Mouse (Mus musculus) hindbrain, postnatal 0 days (tissue): ENCODE data around the gene Gabpb2. TPM values are rescaled to one million over a fixed set of nuclear protein-coding genes. Genes with fewer than 3 reads are reported as not detected.

ENCODE experiments used
- ATAC-seq: fragments of 200-750 bp; cut with Nextera tagmentation; 2 replicates; pipeline ENCODE4 v1.8.0; 2017; ENCODE audit warnings: mild to moderate bottlenecking, moderate TSS enrichment, moderate library complexity
- DNase-seq: peaks from one replicate; pipeline ENCODE4 v3.0.0-alpha.2; 2015; ENCODE audit warnings: low spot score
- H3K27ac ChIP-seq: fragments of 300-500 bp; sonication (generic); 2 replicates; pipeline ENCODE4 v1.5.1; 2014; ENCODE audit warnings: mild to moderate bottlenecking
- H3K27me3 ChIP-seq: fragments of 300-500 bp; sonication (generic); 2 replicates; pipeline ENCODE4 v1.6.1; 2014; ENCODE audit warnings: low read length, mixed read lengths; ENCODE audit not compliant: insufficient read depth
- H3K36me3 ChIP-seq: fragments of 300-500 bp; sonication (generic); 2 replicates; pipeline ENCODE4 v1.6.1; 2014; ENCODE audit warnings: low read length, mixed read lengths; ENCODE audit not compliant: insufficient read depth
- H3K4me1 ChIP-seq: fragments of 300-500 bp; sonication (generic); 2 replicates; pipeline ENCODE4 v1.6.1; 2014; ENCODE audit warnings: antibody characterized with exemption, low read length, mixed read lengths; ENCODE audit not compliant: insufficient read depth
- H3K4me2 ChIP-seq: fragments of 300-500 bp; sonication (generic); 2 replicates; pipeline ENCODE4 v1.6.1; 2014; ENCODE audit warnings: low read depth, mild to moderate bottlenecking, low read length, moderate library complexity, mixed read lengths
- H3K4me3 ChIP-seq: fragments of 300-500 bp; sonication (generic); 2 replicates; pipeline ENCODE4 v1.5.1; 2014; ENCODE audit warnings: low read length
- H3K9ac ChIP-seq: fragments of 300-500 bp; sonication (generic); replicated peaks from 2 replicates; pipeline ENCODE4 v1.6.1; 2014; ENCODE audit warnings: mild to moderate bottlenecking, low read length, moderate library complexity, mixed read lengths
- H3K9me3 ChIP-seq: fragments of 300-500 bp; sonication (generic); 2 replicates; pipeline ENCODE4 v1.6.1; 2016; ENCODE audit warnings: low read length, mixed read lengths
- CTCF ChIP-seq: IDR thresholded peaks from 2 replicates; pipeline ENCODE4 v1.5.1; 2016; ENCODE audit warnings: antibody characterized with exemption, control low read depth, low read depth
- WGBS: fragments of 180-500 bp; shearing (Covaris S2); extraction: QIAGEN DNeasy Blood & Tissue Kit; methylation state at CpG from one replicate; pipeline ENCODE4 v1.1.7; 2014; 5-methylcytosine and 5-hydroxymethylcytosine counted together
- polyA plus RNA-seq: library from polyadenylated mRNA; unstranded; fragments of >200 nt; fragmentation: Nextera tagmentation; extraction: Ambion mirVana; gene quantifications from 2 replicates; pipeline ENCODE4 v1.2.1, GENCODE M21; 2015
- total RNA-seq: library from RNA; depleted of rRNA; stranded (reverse); fragments of >200 nt; gene quantifications from 2 replicates; pipeline ENCODE4 v1.2.3, GENCODE M21; 2014

The Gabpb2 gene
- total and polyA plus RNA-seq, 2 experiments from 2014 or later = 2.9 to 8.6 TPM

DNA sequence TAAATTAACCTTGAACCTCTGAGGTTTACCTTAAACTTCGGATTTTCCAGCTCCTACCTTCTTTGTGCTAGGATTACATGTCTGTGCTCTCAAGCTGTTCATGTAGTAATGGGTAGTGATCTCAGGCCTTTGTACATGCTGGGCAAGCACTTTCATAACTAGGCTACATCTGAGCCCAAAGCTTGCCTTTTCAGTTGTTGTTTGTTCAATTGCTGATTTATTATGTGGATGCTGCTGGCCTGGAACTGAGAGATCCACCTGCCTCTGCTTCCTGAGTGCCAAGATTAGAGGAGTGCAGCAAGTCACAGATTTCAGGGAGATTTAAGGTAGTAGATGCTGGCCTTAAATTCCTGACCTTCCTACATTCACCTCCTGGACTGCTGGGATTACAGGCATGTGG, 18.6 kb downstream of the Gabpb2 start:
- no peak for TF ChIP-seq CTCF
- no peak overlapping the region for H3K4me2 ChIP-seq
- H3K27ac ChIP-seq = no peak overlapping the region
- no peak for DNase-seq
- no peak overlapping the region for H3K9ac ChIP-seq
- H3K4me3 ChIP-seq = no peak overlapping the region
- no peaks in the 10 kb centered on the region for H3K9me3 ChIP-seq
- H3K4me1 ChIP-seq = no peaks in the 10 kb centered on the region
- 85% methylated on average over 1 of the region's 1 CpGs for WGBS
- no peak for ATAC-seq
- peaks cover 35% of the 10 kb centered on the region for H3K36me3 ChIP-seq
- no peaks in the 10 kb centered on the region for H3K27me3 ChIP-seq

DNA sequence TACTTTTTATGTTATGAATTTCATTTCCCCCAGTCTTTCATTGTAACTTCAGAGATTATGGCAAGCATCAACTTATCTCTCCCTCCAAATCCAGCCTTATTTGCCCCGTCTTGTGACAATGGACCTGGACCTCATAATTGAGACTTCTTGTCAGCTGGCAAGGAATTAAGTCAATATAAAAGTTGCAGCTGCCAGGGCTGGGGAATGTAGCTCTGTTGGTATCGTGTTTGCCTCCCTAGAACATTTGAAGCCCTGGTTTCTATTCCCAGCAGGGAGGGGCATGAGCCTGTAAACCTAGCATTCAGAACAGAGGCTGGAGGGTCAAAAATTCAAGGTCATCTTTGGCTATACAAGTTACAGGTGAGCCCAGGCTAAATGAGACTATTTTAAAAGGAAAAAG, 21.9 kb downstream of the Gabpb2 start:
- Histone ChIP-seq H3K4me3 (no peak overlapping the region), H3K9ac (no peak overlapping the region), H3K36me3 (peaks cover 30% of the 10 kb centered on the region), H3K4me2 (no peak overlapping the region), H3K27me3 (no peaks in the 10 kb centered on the region), H3K27ac (no peak overlapping the region), H3K4me1 (no peaks in the 10 kb centered on the region), H3K9me3 (no peaks in the 10 kb centered on the region)
- 84% methylated on average over 2 of the region's 2 CpGs for WGBS
- no peak for DNase-seq
- ATAC-seq = no peak
- no peak for TF ChIP-seq CTCF

DNA sequence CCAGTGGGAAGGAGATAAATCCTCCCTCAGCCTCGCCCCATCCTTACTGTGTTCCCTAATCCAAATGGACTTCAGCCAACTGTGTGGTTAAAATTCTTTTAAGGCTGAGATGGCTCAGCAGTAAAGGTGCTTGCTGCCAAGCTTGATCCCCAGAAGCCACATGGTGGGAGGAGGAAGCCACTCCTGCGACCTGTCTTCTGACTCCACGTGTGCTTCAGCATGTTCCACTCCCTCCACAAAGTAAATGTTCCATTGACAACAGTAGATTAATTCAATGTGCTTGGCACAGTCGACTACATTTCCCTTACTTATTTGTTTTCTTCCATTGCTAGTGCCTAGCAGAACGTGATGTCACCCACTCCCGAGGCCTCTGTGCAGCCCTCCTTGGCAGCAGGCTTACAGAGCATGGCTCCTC, 23.0 kb downstream of the Gabpb2 start:
- H3K36me3 ChIP-seq = peaks cover 34% of the 10 kb centered on the region
- H3K27me3 ChIP-seq = no peaks in the 10 kb centered on the region
- H3K4me3 ChIP-seq = no peak overlapping the region
- H3K27ac ChIP-seq = no peak overlapping the region
- 55% methylated on average over 6 of the region's 6 CpGs for WGBS
- H3K9ac ChIP-seq = no peak overlapping the region
- peak; percentile 46 for DNase-seq
- ATAC-seq = no peak
- H3K4me1 ChIP-seq = no peaks in the 10 kb centered on the region
- H3K4me2 ChIP-seq = no peak overlapping the region
- no peaks in the 10 kb centered on the region for H3K9me3 ChIP-seq
- no peak for TF ChIP-seq CTCF

DNA sequence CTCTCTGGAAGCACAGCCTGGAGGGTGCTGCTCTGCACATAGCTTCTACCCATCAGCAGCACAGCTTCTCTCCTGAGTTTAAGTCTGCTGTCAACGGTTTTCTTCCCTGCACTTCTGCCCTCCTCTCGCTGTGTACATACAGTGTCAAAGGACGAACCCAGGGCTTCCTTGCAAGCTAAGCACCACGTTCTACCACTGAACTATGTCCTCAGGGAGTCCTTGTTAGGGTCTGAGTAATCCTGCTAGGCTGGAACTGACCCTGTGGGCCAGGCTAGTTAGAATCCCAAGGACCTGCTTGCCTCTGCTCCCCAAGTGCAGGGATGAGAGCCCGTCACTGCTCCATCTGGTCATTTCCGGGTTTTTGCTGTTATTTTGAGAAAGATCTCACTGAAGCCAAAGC, 30.8 kb downstream of the Gabpb2 start:
- no peak for TF ChIP-seq CTCF
- H3K4me2 ChIP-seq = no peak overlapping the region
- ATAC-seq (no peak), DNase-seq (no peak)
- H3K27ac ChIP-seq = no peak overlapping the region
- H3K9ac ChIP-seq = no peak overlapping the region
- peaks cover 51% of the 10 kb centered on the region for H3K36me3 ChIP-seq
- H3K9me3 ChIP-seq = no peaks in the 10 kb centered on the region
- H3K4me1 ChIP-seq = no peaks in the 10 kb centered on the region
- H3K4me3 ChIP-seq = no peak overlapping the region
- 88% methylated on average over 6 of the region's 6 CpGs for WGBS
- no peaks in the 10 kb centered on the region for H3K27me3 ChIP-seq

DNA sequence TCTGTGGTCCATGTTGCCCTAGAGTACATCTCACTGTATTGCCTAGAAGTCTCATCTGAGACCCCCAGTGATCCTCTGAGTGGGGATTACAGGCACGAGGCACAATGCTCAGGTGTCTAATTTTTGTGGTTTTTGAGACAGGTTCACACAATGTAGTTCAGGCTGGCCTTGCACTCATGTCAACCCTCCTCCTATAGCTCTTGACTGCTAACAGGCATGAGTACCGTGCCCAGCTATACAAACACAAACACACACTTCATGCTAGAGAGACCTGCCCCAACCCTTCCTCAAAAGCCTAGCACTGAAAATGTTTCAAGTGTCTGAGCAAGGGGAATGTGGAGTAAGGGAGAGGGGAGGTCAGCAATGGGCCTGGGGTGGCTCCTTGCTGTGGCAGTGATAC, 31.6 kb downstream of the Gabpb2 start:
- H3K27me3 ChIP-seq = no peaks in the 10 kb centered on the region
- H3K27ac ChIP-seq = no peak overlapping the region
- no peak overlapping the region for H3K4me3 ChIP-seq
- no peak overlapping the region for H3K4me2 ChIP-seq
- no peaks in the 10 kb centered on the region for H3K9me3 ChIP-seq
- H3K36me3 ChIP-seq = peaks cover 45% of the 10 kb centered on the region
- DNase-seq (no peak), ATAC-seq (no peak)
- TF ChIP-seq CTCF = no peak
- WGBS = 93% methylated on average over 2 of the region's 2 CpGs
- H3K9ac ChIP-seq = no peak overlapping the region
- H3K4me1 ChIP-seq = no peaks in the 10 kb centered on the region

DNA sequence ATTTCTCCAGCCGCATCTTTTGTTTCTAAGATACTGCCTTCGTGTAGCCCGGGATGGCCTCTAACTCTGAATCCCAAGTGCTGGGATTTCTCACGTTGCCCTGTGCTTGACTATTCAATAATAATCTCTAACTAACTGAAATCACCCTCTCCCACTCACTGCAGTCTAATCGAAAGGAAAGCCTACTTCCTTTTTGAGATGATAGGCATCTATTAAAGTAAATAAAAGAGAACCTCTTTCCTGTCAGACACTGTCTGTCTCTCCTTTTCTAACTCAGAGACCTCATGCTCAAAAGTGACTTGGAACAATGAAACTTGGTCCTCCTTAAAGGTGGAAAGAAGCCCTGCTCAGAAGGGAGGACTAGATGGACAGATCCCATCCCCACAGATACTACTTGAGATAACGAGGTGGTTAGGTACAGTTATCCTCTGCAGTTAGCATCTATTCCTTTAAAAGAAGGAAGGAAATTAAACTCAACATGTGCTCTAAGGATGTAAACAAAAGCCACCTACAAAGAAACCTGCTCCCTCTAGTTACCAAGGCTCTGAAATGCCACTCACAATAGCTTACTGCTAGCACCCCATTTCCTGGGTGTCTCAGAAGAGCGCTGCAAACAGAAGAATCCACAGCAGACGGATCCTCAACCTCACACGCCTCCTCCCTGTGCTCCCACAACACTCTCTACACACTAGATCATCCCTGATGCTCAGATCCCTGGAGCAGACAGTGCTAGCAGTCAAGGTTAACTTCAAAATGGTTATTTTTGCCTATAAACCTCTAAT, 32.7 kb downstream of the Gabpb2 start:
- ATAC-seq = no peak
- Histone ChIP-seq H3K36me3 (peaks cover 40% of the 10 kb centered on the region; the same call in 1 of the 2 replicates), H3K9ac (no peak overlapping the region), H3K27me3 (no peaks in the 10 kb centered on the region), H3K27ac (no peak overlapping the region), H3K4me1 (no peaks in the 10 kb centered on the region), H3K9me3 (no peaks in the 10 kb centered on the region), H3K4me3 (no peak overlapping the region), H3K4me2 (no peak overlapping the region)
- no peak for DNase-seq
- no peak for TF ChIP-seq CTCF
- WGBS = 92% methylated on average over 9 of the region's 9 CpGs

DNA sequence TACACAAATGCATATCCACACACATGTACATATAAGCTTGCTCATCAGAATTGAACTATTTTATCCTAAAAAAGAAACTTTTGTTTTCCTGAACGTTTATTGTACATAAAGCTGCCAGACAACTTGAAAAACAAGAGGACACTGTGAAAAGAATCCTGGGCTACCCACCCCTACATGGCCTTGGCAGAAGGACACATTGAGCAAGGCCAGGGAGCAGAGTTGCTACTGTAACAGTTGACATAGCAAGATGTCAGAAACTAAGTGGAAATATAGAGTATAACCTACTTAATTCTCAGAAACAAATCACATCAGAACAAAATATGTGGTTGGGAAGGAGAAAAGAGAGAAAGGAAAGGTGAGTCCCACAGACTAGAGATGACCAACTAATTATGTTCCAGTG, 35.9 kb downstream of the Gabpb2 start:
- H3K27me3 ChIP-seq = no peaks in the 10 kb centered on the region
- H3K4me3 ChIP-seq = no peak overlapping the region
- TF ChIP-seq CTCF = no peak
- H3K4me2 ChIP-seq = no peak overlapping the region
- H3K27ac ChIP-seq = no peak overlapping the region
- H3K9ac ChIP-seq = no peak overlapping the region
- H3K9me3 ChIP-seq = no peaks in the 10 kb centered on the region
- DNase-seq (no peak), ATAC-seq (no peak)
- WGBS = 53% methylated on average over 1 of the region's 1 CpGs
- no peaks in the 10 kb centered on the region for H3K4me1 ChIP-seq
- H3K36me3 ChIP-seq = peaks cover 15% of the 10 kb centered on the region; the same call in 1 of the 2 replicates
